Mouse (Mus musculus) ES-Bruce4 (cell line): Measurements from ENCODE around the gene Nsd1.

Source experiments
- CTCF ChIP-seq: IDR thresholded peaks from one replicate; pipeline ENCODE4 v1.8.1; 2011; ENCODE audit warnings: low read depth, low read length
- EP300 ChIP-seq: IDR thresholded peaks from 2 replicates; pipeline ENCODE4 v1.6.1; 2011; ENCODE audit warnings: low read depth, low read length; ENCODE audit not compliant: insufficient read depth
- POLR2A ChIP-seq: IDR thresholded peaks from one replicate; pipeline ENCODE4 v1.8.1; 2011; ENCODE audit warnings: low read length; ENCODE audit not compliant: insufficient read depth

GRCm38 (mm10) chr13:55330567-55331400, 121.2 kb downstream of the Nsd1 start:
- peak; percentile 46 for TF ChIP-seq CTCF
- TF ChIP-seq POLR2A = no peak
- TF ChIP-seq EP300 = no peak
